Mouse (Mus musculus) skeletal muscle tissue, postnatal 0 days (tissue): ENCODE data around the gene Jhy. TPM values are rescaled to one million over a fixed set of nuclear protein-coding genes. Genes with fewer than 3 reads are reported as not detected.

ENCODE experiments used
- polyA plus RNA-seq: library from polyadenylated mRNA; unstranded; fragments of >200 nt; fragmentation: Nextera tagmentation; extraction: Ambion mirVana; gene quantifications from 2 replicates; pipeline ENCODE4 v1.2.1, GENCODE M21; 2015

The Jhy gene
- not detected in 2 replicates for polyA plus RNA-seq

GRCm38 (mm10) chr9:40963586-40964417 lies at the start of gene Jhy:
TSS of gene Jhy (minus strand) at chr9:40964118.

GRCm38 (mm10) chr9:41004415-41004814 lies 40.5 kb upstream of the Jhy start, which contains the start of gene Crtam:
TSS of gene Crtam (minus strand) at chr9:41004628.

GRCm38 (mm10) chr9:40873556-40874470 lies 90.1 kb downstream of the Jhy start, which contains the start of gene Bsx:
TSS of gene Bsx (plus strand) at chr9:40874127.

Other genes starting within 250 kb of the Jhy start
- 1,010 and 1,032 TPM in 2 replicates for gene Hspa8, start 163.1 kb downstream of the Jhy start, polyA plus RNA-seq
- gene Bsx, start 90.0 kb downstream of the Jhy start, polyA plus RNA-seq = not detected in 2 replicates
- 0.10 and 0.24 TPM in 2 replicates for gene Crtam, start 40.5 kb upstream of the Jhy start, polyA plus RNA-seq
- 3.1 and 3.3 TPM in 2 replicates for gene Ubash3b, start 197.6 kb upstream of the Jhy start, polyA plus RNA-seq